Mouse (Mus musculus): ENCODE results near the gene 4930558K02Rik. TPM values are rescaled to one million over a fixed set of nuclear protein-coding genes. Genes with fewer than 3 reads are reported as not detected.

The 4930558K02Rik gene
- polyA plus RNA-seq, 1 experiment, result not detected

DNA sequence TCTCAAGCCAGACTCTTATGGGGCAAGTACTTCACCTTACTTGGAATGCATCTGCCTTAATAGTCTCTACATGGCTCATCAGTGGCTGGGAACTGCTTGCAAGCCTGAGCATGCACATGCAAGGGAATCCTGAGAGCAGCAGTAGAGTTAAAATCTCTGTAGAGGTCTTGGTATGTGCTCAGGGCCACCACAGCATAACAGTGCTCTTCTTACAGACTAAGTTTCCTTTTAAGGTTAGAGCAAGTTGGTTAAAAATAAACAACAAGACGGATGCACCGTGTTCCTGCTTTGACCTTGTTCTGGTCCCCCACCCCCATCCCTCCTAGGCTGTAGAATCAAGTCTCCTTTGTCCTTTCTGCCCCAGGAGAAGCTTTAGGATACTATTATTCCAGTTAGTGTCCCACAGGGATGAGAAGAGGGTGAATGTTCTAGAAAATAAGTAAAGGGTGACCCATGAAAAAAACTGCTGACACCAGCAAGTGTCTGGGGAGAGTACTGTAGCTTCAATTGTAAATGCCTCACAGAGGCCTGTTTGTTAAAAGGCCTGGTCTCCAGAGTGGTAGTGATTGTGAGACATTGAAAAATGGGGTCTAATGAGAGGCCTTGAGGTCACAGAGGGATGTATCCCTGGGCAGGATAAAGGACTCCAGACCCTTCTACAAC lies 71.5 kb downstream of the 4930558K02Rik start:
- Histone ChIP-seq H3K4me2 (ENCODE audit: low read depth) (no peak overlapping the region), H3K79me2 (ENCODE audit: control insufficient read depth, insufficient read depth) (no peaks in the 10 kb centered on the region), H3ac (ENCODE audit: control insufficient read depth, insufficient read length) (no peak overlapping the region), H3K36me3 (ENCODE audit: control insufficient read depth, insufficient read depth) (no peaks in the 10 kb centered on the region), H3K27me3 (ENCODE audit: control insufficient read depth, insufficient read depth, insufficient read length) (no peaks in the 10 kb centered on the region), H3K4me3 (no peak overlapping the region)
- TF ChIP-seq CEBPB (IDR thresholded peaks at IDR 0.05; ENCODE audit: insufficient read depth, poor library complexity, severe bottlenecking) (no peak), REST (IDR thresholded peaks at IDR 0.05; ENCODE audit: insufficient read depth, insufficient read length) (no peak), SRF (IDR thresholded peaks at IDR 0.05; ENCODE audit: control insufficient read depth, insufficient read length, low read depth) (no peak), MAX (IDR thresholded peaks at IDR 0.05; ENCODE audit: low read depth) (no peak), MYOG (IDR thresholded peaks at IDR 0.05; ENCODE audit: control insufficient read depth in 1 of 3, insufficient read depth in 1 of 3, insufficient read length in 2 of 3, low read depth in 2 of 3) (no peak), TCF3 (IDR thresholded peaks at IDR 0.05; ENCODE audit: insufficient read length, low read depth) (no peak), E2F4 (IDR thresholded peaks at IDR 0.05; ENCODE audit: insufficient read depth) (no peak), POLR2AphosphoS2 (IDR thresholded peaks at IDR 0.05; ENCODE audit: insufficient read length, low read depth) (no peak), USF1 (IDR thresholded peaks at IDR 0.05; ENCODE audit: low read depth) (no peak), POLR2A (IDR thresholded peaks at IDR 0.05; ENCODE audit: insufficient read length, low read depth) (no peak), MYOD1 (IDR thresholded peaks at IDR 0.05; ENCODE audit: control insufficient read depth in 1 of 3, insufficient read length in 2 of 3, low read depth in 2 of 3) (no peak), TCF12 (IDR thresholded peaks at IDR 0.05; ENCODE audit: insufficient read depth, poor library complexity, severe bottlenecking) (no peak)

DNA sequence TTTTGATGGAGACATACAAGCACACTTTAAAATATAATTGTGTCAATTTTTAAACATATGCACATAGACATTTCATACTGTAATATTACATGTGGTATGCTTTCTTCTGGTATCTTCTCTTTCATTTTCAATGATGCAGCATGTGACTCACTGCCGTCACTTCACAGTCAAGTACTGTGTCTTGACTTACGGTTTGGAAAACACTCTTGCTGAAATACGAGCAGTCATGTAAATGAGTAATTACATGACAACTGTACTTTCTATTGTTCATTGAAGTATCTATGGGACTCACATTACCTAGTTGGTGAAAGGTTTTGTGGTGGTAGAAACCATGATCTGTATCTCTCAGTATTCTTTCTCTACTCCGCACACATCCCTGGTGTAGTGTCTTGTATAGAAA lies 72.3 kb downstream of the 4930558K02Rik start:
- no peak for TF ChIP-seq POLR2AphosphoS2 (IDR thresholded peaks at IDR 0.05; ENCODE audit: insufficient read length, low read depth)
- TF ChIP-seq POLR2A (IDR thresholded peaks at IDR 0.05; ENCODE audit: insufficient read length, low read depth), result no peak
- TF ChIP-seq MYOG (IDR thresholded peaks at IDR 0.05; ENCODE audit: control insufficient read depth in 1 of 3, insufficient read depth in 1 of 3, insufficient read length in 2 of 3, low read depth in 2 of 3), result no peak
- no peak for TF ChIP-seq TCF12 (IDR thresholded peaks at IDR 0.05; ENCODE audit: insufficient read depth, poor library complexity, severe bottlenecking)
- TF ChIP-seq CEBPB (IDR thresholded peaks at IDR 0.05; ENCODE audit: insufficient read depth, poor library complexity, severe bottlenecking), result no peak
- no peak for TF ChIP-seq REST (IDR thresholded peaks at IDR 0.05; ENCODE audit: insufficient read depth, insufficient read length)
- TF ChIP-seq MYOD1 (IDR thresholded peaks at IDR 0.05; ENCODE audit: control insufficient read depth in 1 of 3, insufficient read length in 2 of 3, low read depth in 2 of 3), result no peak
- Histone ChIP-seq H3K79me2 (ENCODE audit: control insufficient read depth, insufficient read depth) (no peaks in the 10 kb centered on the region), H3K4me3 (no peak overlapping the region), H3K4me2 (ENCODE audit: low read depth) (no peak overlapping the region), H3K27me3 (ENCODE audit: control insufficient read depth, insufficient read depth, insufficient read length) (no peaks in the 10 kb centered on the region), H3K36me3 (ENCODE audit: control insufficient read depth, insufficient read depth) (no peaks in the 10 kb centered on the region), H3ac (ENCODE audit: control insufficient read depth, insufficient read length) (no peak overlapping the region)

DNA sequence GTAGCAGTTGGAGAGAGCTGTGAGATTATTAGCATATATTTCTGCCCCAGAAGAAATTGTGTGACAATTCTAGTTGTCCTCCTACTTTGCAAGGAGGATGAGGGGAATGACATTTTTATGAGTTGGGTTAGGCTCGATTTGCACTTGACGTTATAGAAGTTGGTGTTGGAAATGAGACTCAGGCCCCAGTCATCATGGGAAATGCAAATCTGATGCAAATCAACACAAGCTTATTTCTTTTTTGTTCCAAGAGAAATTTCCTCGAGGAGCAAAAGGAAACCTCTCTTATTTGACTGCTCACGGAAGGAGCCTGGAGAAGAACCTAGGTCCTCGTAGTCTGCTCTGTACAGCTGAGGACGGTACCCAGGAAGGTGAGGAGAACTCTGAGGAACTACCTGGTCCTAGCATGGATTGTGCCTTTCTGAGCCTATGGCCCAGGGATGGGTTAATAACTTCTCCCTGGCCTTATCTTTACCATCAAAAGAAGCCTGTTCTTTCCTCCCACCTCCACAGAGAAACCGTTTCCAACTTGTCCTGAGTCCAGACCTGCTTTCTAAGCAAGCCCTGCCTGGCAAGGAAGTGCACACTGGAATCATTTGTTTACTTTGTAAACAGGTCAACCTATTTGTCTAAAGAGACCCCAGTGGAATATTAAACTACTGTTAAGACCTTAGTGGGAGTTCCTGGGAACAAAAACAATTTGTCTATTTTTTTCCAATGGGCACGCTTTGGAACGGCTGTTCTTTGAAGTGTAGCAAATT lies 76.6 kb downstream of the 4930558K02Rik start:
- no peak overlapping the region for H3K4me2 ChIP-seq (ENCODE audit: low read depth)

DNA sequence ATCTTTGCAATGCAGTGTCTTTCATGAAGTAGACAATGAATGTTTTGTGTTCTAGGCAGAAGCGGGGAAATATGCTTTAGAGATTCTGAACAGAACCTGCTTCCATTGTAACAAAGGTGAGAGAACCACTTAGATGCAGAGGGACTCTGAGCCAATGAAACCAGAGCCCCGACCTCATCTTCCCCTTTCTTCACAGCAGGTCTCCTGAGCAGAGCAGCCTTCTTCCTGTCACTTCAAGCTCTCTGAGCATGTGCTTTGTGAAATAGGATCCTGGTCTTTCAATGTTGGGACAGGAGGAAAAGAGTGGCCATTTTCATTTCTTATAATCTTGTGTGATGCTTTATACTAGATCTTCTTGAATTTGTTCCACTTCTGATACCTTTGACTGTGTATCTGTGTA lies 79.3 kb downstream of the 4930558K02Rik start:
- no peaks in the 10 kb centered on the region for H3K36me3 ChIP-seq (ENCODE audit: control insufficient read depth, insufficient read depth)
- TF ChIP-seq MYOD1 (IDR thresholded peaks at IDR 0.05; ENCODE audit: control insufficient read depth in 1 of 3, insufficient read length in 2 of 3, low read depth in 2 of 3) (no peak), USF1 (IDR thresholded peaks at IDR 0.05; ENCODE audit: low read depth) (no peak), MAX (IDR thresholded peaks at IDR 0.05; ENCODE audit: low read depth) (no peak), MYOG (IDR thresholded peaks at IDR 0.05; ENCODE audit: control insufficient read depth in 1 of 3, insufficient read depth in 1 of 3, insufficient read length in 2 of 3, low read depth in 2 of 3) (no peak), SRF (IDR thresholded peaks at IDR 0.05; ENCODE audit: control insufficient read depth, insufficient read length, low read depth) (no peak), POLR2A (IDR thresholded peaks at IDR 0.05; ENCODE audit: insufficient read length, low read depth) (no peak), CEBPB (IDR thresholded peaks at IDR 0.05; ENCODE audit: insufficient read depth, poor library complexity, severe bottlenecking) (no peak), TCF3 (IDR thresholded peaks at IDR 0.05; ENCODE audit: insufficient read length, low read depth) (no peak), TCF12 (IDR thresholded peaks at IDR 0.05; ENCODE audit: insufficient read depth, poor library complexity, severe bottlenecking) (no peak), E2F4 (IDR thresholded peaks at IDR 0.05; ENCODE audit: insufficient read depth) (no peak), REST (IDR thresholded peaks at IDR 0.05; ENCODE audit: insufficient read depth, insufficient read length) (no peak), POLR2AphosphoS2 (IDR thresholded peaks at IDR 0.05; ENCODE audit: insufficient read length, low read depth) (no peak)
- H3ac ChIP-seq (ENCODE audit: control insufficient read depth, insufficient read length), result no peak overlapping the region

More for the DNA sequence above, 76.6 kb downstream of the 4930558K02Rik start:
- no peak for TF ChIP-seq MAX (IDR thresholded peaks at IDR 0.05; ENCODE audit: low read depth)
- no peak for TF ChIP-seq TCF3 (IDR thresholded peaks at IDR 0.05; ENCODE audit: insufficient read length, low read depth)
- TF ChIP-seq POLR2A (IDR thresholded peaks at IDR 0.05; ENCODE audit: insufficient read length, low read depth), result no peak
- no peak for TF ChIP-seq SRF (IDR thresholded peaks at IDR 0.05; ENCODE audit: control insufficient read depth, insufficient read length, low read depth)
- TF ChIP-seq USF1 (IDR thresholded peaks at IDR 0.05; ENCODE audit: low read depth), result no peak
- TF ChIP-seq REST (IDR thresholded peaks at IDR 0.05; ENCODE audit: insufficient read depth, insufficient read length), result no peak
- no peak for TF ChIP-seq CEBPB (IDR thresholded peaks at IDR 0.05; ENCODE audit: insufficient read depth, poor library complexity, severe bottlenecking)
- TF ChIP-seq MYOG (IDR thresholded peaks at IDR 0.05; ENCODE audit: control insufficient read depth in 1 of 3, insufficient read depth in 1 of 3, insufficient read length in 2 of 3, low read depth in 2 of 3), result no peak
- TF ChIP-seq POLR2AphosphoS2 (IDR thresholded peaks at IDR 0.05; ENCODE audit: insufficient read length, low read depth), result no peak
- no peak for TF ChIP-seq TCF12 (IDR thresholded peaks at IDR 0.05; ENCODE audit: insufficient read depth, poor library complexity, severe bottlenecking)
- TF ChIP-seq E2F4 (IDR thresholded peaks at IDR 0.05; ENCODE audit: insufficient read depth), result no peak
- no peak for TF ChIP-seq MYOD1 (IDR thresholded peaks at IDR 0.05; ENCODE audit: control insufficient read depth in 1 of 3, insufficient read length in 2 of 3, low read depth in 2 of 3)
- Histone ChIP-seq H3K4me3 (no peak overlapping the region), H3ac (ENCODE audit: control insufficient read depth, insufficient read length) (no peak overlapping the region), H3K36me3 (ENCODE audit: control insufficient read depth, insufficient read depth) (no peaks in the 10 kb centered on the region), H3K79me2 (ENCODE audit: control insufficient read depth, insufficient read depth) (no peaks in the 10 kb centered on the region), H3K27me3 (ENCODE audit: control insufficient read depth, insufficient read depth, insufficient read length) (peaks cover 3% of the 10 kb centered on the region)

More for the DNA sequence above, 79.3 kb downstream of the 4930558K02Rik start:
- Histone ChIP-seq H3K4me2 (ENCODE audit: low read depth) (no peak overlapping the region), H3K79me2 (ENCODE audit: control insufficient read depth, insufficient read depth) (no peaks in the 10 kb centered on the region), H3K4me3 (no peak overlapping the region), H3K27me3 (ENCODE audit: control insufficient read depth, insufficient read depth, insufficient read length) (peaks cover 3% of the 10 kb centered on the region)
